Mouse (Mus musculus): ENCODE results near the gene Flnb.

- no peak for TF ChIP-seq POLR2A (IDR thresholded peaks at IDR 0.05; ENCODE audit: insufficient read depth, low read length)
- no peak for TF ChIP-seq CTCF (IDR thresholded peaks at IDR 0.05; ENCODE audit: low read depth, low read length)
These were observed 126.0 kb downstream of the Flnb start for GRCm38 (mm10) chr14:7943801-7944135.

Data from ES-Bruce4 (cell line).